Mouse (Mus musculus) ovary, adult 10 weeks (tissue): Measurements from ENCODE around the gene Agbl4. TPM values are rescaled to one million over a fixed set of nuclear protein-coding genes. Genes with fewer than 3 reads are reported as not detected.

Experiments
- polyA plus RNA-seq: library from polyadenylated mRNA; stranded (reverse); fragments of 350-450 nt; fragmentation: Illumina TruSeq; extraction: RNeasy Lipid Tissue Mini Kit (QIAGEN cat#74804); gene quantifications from one replicate; pipeline ENCODE4 v1.2.3, GENCODE M21; 2014

Gene Agbl4
- polyA plus RNA-seq: 0.66 TPM

GRCm38 (mm10) chr4:110397618-110398045 lies at the start of gene Agbl4:
Gene Agbl4 (plus strand): TSS chr4:110397661.

GRCm38 (mm10) chr4:110351178-110352000 lies 46.1 kb upstream of the Agbl4 start, which contains the start of gene Elavl4:
Gene Elavl4 (minus strand): TSS chr4:110351909.

GRCm38 (mm10) chr4:111414818-111415488 lies 1017.5 kb downstream of the Agbl4 start, which contains the start of gene Bend5:
Gene Bend5 (plus strand): TSS chr4:111415006.

Other genes with a start within 250 kb of the Agbl4 start
- gene Elavl4, start 45.8 kb upstream of the Agbl4 start, polyA plus RNA-seq: 3.4 TPM